Mouse (Mus musculus) testis, postnatal 14 days (tissue): ENCODE results near the gene Rtn4.
"Not testable (repeated sequence)": the region's sequence is repeated elsewhere in the genome, so short reads cannot be mapped to it uniquely, and the experiment has no call there.

Experiments used
- DNase-seq: peaks from one replicate; pipeline ENCODE4 v3.0.0; 2021; ENCODE audit warnings: low spot score

The Rtn4 gene

DNA sequence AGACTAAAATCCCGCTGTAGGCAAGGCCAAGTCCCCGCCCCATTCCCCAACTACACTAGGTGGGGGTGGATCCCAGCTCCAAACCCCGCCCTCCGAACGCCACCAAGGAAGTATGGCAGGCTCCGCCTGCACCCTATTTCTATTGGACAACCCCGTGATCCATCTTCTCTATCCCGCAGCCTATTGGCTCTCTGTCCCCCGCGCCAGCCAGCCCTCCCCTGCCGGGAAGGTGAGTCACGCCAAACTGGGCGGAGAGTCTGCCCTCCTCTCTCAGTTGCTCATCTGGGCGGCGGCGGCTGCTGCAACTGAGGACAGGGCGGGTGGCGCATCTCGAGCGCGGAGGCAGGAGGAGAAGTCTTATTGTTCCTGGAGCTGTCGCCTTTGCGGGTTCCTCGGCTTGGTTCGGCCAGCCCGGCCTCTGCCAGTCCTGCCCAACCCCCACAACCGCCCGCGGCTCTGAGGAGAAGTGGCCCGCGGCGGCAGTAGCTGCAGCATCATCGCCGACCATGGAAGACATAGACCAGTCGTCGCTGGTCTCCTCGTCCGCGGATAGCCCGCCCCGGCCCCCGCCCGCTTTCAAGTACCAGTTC lies at the start of gene Rtn4:
Gene Rtn4, plus strand, starts transcription at position 265 of the 590 bp plus-strand sequence.
- peak; percentile 99 for DNase-seq

DNA sequence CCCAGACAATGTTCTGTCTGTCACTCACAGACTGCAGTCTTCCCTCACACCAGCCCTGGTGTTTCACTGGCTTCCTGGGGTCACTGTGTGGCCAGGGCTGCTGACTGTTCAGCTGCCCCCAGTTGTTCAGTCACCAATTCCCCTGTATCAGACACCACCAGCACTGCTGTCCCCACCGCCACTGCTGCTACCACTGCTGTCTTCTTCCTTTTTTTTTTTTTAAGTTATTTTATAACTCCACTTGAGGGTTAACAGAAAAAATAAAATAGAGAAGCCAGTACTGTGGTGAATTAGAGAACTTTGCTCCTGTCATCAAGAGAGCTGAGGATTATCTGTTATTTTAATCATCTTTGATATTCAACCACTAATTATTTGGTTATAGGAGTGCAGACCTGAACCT lies 48.3 kb upstream of the Rtn4 start:
- no peak for DNase-seq

DNA sequence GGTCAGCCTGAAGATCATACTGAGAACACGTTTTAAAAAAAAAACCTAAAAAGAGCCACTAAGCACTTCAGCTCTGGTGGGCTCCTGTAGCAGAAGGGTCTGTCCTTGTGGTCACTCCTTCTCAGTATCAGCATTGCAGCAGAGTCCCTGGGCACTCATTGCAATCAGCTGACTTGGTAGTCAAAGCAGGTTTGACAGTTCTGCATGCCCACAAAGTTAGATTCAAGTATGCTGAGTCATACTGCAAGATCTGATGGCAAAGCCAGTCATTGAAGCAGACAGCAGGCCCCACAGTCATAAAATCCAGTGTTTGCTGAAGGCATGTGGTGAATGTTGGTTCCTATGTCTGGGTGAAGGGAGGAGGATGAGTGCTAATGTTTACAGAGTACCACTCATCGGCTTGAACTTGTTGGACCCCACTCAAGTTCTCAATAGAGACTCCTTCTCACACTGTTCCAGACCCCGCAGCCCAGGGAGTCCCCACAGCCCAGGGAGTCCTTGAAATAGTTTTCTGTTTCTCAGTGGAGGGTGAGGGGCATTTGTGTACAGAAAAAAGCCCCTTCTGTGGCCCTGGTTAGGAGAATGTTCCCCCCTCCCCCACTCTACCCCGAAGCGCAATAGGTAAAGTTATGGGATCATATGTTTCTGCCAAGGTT lies 47.2 kb upstream of the Rtn4 start:
- DNase-seq = no peak

DNA sequence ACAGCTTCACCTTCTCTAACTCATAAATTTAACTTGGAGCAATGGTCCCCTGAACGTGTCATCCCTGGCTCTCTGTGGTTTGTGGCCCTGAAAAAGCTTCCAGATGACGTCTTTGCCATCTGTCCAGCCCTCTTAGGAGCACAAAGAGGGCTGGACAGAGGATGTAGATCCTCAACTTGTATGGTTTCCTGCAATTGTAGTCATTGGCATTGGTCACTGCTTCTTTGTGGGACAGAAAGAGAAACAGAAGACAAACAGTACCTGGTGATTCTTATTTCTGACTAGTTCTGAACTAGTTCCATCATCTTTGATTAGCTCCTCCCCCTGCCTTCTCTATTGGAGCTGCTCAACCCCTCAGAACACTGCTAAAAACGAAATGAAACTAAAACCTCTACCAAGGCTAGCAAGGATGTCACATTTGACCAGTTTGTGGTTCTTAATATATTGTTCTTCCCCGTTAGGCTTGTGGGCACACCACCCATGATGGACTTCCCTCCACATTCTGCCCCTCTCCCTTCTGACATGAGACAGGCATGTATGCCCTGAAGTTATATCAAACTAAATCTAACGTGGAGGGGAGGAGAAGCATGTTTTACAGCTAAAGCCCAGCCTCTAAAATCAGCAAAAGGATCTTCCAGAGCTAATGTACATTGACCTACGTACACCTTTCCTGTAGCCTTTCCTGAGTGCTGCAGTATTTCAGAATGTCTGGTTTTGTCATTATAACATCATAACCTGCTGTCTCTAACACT lies 45.0 kb upstream of the Rtn4 start:
- no peak for DNase-seq

DNA sequence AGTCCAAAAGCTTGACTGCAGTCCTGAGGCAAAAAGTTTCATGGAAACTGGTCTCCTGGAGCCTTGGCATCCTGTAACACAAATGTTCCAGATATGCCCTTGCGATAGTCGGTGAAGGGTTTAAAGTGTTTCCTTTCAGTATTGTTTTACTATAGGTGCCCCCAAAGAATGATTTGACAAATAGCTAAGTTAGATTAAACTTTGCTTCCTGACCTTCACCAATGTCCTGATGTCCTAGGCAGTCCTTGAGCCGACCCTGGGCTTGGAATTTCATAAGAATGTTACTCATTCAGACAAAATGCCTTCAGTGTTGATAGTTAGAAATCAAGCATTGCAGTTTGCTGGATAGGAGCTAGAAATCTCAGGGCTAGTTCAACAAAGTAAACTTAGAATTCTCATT lies 37.4 kb upstream of the Rtn4 start:
- DNase-seq = not testable (repeated sequence)

DNA sequence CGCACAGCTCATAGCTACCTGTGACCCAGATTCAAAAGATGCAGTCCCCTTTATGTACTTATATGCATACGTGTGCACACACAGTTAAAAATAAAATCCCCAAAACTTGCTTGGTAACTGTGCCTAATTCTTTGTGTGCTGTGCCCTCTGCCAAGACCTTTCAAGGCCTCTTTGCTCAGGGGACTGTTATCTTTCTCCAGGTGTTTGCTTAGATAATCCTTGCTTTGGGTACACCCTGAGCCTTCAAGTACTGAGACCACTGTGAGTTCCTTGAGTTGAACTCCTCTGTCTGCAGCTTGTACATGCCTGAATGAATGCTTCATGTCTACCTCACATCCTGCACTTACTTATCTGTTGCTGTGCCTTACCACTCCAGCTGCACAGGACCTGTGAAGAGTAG lies 32.0 kb upstream of the Rtn4 start:
- DNase-seq = no peak

DNA sequence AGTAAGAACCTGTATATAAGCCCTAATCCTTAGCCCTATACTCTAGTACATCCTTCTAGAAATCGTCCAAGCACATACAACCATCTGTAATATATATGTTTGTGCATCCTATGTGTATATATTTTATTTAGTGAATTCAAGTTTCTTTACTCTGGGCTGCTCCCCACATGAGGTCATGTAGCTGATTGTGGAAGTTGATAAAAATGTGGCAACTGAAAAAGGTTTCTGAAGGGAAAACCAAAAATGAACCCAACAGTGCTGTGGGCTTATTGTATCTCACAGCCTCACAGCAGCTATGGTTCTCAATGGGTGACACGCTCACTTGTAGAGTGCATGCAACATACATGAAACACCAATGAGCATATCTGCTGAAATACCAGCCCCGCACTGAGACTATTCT lies 25.1 kb upstream of the Rtn4 start:
- DNase-seq = no peak

DNA sequence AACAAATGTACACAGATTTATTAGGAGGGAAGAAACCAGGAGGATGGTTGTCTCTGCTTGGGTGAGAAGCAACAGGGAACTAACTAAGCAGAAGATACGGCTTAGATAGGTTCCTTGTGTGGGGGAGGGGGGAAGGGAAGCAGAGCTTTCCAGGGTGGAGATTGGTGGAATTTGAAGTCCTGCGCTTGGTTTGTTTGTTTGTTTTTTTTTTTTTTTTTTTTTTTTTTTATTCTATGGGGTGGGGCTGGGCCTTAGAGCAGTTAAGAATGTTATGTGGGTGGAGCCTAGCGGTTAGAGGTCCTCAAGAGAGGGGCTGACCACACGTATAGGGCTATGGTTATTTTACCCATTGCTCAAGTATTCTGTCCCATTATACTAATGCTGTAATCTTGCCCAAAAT lies 23.0 kb upstream of the Rtn4 start:
- DNase-seq = no peak

DNA sequence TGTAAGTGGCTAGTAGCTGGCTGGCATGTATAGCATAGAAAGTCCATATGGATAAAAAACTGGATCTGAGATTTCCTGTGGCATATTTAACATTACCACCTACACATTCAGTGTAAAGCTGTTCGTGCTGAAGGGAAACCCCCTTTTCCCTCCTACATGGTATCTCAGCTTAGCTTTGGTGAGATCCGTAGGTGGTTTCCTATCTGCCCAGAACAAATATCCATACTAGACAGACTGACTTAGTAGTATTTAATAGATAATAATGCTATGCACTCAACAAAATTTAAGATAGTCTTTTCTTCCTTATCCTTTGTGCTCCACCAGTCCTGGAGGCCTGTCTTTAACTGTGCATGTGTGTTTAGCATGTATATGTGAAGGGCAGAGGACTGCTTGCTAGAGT lies 19.4 kb upstream of the Rtn4 start:
- no peak for DNase-seq

DNA sequence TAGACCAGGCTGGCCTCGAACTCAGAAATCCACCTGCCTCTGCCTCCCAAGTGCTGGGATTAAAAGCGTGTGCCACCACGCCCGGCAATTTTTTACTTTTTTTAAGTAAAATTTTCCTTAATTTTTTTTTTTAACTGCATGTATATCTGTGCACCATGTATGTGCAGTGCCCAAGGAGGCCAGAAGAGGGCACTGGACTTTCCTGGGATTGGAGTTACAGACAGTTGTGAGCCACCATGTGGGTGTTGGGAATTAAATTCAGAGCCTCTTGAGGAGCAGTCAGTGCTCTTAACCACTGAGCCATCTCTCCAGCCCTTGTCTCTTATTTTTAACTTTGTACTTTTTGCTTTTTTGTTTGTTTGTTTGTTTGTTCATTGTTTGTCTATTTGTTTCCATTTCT lies 16.0 kb upstream of the Rtn4 start:
- DNase-seq = no peak

DNA sequence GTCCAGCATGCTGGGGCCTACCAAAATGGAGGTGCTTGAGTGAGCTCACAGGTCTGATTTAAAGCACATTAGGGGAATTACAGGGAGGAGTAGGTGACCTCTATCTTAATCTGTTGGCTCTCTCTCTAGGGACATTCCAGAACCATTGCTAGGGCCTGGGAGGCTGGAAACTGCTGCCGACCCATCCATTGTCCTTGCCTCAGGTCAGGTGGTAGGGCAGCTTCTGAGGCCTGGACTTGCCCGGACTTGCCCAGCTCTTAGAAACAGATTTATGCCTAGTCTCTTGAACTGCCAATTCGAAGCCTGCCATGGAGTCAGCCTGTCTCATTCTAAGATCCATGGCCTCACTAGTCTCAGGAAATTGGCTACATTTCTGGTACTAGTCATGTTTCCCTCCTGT lies 12.8 kb upstream of the Rtn4 start:
- DNase-seq = no peak

DNA sequence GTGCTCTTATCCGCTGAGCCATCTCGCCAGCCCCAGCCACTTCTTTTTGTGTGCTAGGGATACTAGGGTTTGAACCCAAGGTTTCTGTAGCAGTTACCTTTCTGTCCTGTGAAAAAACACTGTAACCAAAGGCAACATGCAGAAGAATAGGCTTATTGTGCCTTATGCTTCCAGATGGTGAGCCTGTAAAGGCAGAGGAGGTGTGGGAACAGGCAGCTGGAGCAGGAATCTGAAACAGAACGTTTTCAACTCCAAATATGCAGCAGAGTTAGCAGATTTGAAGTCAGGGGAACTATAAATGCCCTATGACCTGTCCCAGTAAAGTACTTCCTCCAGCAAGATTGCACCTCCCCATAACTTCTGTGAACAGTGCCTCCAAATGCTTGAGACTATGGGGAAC lies 12.0 kb upstream of the Rtn4 start:
- DNase-seq = no peak

DNA sequence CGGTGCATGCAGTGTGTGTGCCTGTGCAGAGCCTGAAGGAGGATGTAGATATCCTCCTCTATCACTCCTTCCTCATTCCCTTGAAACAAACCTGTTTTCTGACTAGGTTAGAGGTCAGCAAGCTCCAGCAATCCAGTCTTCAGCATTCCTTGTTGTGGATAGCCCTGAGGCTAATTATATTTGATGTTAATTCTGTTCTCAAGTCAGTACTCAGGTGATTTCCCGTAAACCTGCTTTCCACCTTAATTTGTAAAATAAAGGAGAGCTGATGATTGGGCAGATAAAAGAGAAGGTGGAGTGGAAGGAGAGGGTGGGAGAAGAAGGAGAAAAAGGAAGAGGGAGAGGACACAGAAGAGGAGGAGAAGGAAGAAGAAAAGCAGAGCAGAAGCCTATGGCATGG lies 8.5 kb upstream of the Rtn4 start:
- DNase-seq = no peak

DNA sequence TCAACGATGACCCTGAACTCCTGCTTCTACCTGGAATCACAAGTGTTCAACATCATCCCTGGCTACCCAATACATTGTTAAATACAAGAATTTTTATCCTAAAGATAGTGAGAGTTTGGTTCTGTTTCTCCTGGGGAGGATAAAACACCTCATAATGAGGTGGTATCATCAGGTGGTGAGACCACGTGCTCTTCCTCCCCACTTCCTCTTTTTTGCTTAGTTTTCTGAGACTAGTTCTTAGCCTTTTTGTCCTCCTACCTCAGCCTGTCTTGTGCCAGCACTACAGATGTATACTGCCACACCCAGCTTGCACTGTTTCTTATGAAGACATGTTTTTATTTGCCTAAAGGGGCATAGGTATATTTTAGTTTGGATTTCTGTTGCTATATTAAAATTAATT lies 6.6 kb upstream of the Rtn4 start:
- no peak for DNase-seq

DNA sequence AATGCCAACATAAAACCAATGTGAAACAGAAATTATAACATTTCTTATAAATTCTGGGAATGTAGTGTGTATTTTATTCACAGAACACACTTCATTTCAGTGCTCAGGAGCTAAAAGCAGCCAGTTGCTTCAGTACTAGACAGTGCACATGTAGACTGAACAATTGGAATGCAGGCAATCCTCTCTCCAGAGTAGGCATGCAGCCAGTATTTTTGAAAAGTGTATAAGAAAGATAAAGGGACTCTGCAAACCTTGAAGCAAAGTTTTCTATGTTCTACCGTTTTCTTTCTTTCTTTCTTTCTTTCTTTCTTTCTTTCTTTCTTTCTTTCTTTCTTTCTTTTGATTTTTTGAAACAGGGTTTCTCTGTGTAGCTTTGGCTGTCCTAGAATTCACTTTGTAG lies 1.2 kb upstream of the Rtn4 start:
- no peak for DNase-seq

DNA sequence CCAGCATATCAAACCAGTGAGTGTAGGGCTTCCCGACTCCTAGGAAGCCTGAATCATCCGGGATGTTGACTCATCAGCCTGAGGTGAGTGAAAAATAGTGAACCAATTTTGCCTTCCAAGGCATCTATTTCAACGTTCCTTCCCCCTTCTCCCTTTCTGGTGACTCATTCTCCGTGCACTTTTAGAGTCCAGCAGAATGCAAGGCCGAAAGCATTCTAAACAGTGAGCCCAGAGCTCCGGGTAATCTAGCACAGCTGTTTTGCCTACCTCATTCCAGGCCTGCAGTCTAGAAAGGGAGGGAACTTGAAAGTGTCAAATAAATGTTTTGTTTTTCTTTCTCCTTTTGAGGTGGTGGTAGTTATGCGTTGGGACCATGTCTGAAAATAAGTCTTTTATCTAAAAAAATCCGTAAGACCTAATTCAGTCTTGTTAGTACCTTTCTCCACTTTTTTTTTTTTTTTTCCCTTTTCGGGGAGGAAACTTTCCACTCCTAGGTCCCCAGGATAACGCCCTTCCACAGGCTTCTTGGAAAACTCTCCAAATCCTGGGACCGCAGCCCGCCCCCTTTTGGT lies 550 bp upstream of the Rtn4 start:
- DNase-seq = peak; percentile 44

DNA sequence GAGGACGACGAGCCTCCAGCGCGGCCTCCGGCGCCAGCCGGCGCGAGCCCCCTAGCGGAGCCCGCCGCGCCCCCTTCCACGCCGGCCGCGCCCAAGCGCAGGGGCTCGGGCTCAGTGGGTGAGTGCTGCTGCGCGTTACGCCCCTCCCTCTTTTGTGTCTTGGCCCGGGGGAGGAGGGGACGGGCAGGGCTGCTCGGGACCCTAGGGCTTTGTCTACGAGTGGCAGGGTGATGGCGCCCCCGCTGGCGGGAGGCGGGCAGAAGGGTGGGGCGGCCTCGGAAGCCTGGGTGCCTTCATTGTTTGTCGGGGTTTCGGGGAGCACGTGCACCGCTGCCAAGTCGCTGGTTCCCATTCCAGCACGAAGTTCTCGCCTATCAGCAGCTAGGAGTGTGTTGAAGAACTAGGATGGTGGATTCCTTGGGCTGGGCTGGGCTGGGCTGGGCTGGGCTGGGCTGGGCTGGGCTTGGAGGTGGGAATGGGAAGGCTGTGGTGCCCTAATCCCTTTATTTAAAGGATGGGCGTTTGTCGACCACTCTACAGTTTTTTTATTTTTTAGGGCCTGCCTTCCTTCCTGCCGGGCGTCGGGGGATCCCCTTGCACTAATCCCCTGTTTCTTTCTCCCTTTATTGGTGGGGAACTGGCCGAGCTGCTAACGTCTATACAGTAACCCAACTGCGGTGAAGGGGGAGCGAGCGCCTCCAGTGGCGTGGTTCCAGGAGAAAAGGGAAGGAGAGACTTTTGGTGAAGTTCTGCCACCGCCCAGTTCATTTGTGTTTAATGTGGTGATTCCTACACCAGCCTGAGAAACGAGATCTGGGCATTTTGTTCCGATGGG lies 1.0 kb downstream of the Rtn4 start:
- DNase-seq = peak; percentile 88

DNA sequence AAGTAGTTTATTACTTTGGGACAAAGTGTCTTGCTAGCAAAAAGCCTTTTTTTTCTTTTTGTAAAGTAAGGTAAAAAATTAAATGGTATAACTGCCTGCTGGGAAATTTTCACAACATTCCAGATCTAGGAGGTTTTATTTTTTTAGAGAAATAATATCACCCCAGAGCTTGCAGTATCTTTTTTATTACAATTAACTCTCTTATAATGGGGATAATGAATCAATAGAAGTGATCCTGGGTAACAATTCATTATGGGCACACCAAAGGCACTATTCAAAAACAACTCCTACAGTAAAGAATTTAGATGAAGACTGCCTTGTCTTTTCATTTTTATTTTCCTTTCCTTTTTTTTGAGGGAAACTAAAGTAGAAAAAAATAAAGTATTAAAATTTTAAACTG lies 2.0 kb downstream of the Rtn4 start:
- DNase-seq = no peak

DNA sequence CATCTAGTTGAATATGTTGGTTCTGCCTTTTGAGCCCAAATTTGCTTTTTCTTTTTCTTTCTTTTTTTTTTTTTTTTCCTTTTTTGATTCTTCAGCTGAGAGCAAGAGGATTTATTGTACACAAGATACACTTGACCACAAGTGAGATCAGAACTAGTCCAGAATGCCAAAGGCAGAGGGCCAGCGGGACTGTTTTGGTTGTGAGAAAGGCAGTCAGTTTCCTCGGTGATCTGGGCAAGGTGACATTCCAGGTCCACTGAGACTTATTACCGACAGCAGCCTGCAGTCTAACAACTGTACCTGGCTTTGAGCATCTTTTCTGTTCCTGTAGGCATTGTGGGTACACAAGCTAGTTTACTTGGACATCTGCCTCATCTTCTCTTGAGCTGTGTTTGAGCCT lies 10.0 kb downstream of the Rtn4 start:
- DNase-seq = no peak

DNA sequence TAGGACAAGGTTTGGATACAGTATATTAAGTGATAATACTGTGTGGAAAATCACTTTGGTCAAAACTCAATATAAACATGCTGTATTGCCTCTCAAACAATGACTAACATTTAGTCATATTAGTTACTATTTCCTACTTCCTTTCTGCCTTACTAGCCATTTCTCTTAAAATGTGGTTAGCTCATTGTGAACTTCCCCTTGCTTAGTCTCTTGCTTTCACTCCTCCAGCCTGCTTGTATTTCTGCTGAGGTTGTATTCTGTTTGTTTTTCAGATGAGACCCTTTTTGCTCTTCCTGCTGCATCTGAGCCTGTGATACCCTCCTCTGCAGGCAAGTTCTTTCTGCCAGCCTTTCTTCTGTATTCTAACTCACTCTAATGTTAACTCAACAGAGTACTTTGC lies 12.5 kb downstream of the Rtn4 start:
- no peak for DNase-seq

DNA sequence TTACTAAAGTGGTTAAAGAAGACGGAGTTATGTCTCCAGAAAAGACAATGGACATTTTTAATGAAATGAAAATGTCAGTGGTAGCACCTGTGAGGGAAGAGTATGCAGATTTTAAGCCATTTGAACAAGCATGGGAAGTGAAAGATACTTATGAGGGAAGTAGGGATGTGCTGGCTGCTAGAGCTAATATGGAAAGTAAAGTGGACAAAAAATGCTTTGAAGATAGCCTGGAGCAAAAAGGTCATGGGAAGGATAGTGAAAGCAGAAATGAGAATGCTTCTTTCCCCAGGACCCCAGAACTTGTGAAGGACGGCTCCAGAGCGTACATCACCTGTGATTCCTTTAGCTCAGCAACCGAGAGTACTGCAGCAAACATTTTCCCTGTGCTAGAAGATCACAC lies 14.1 kb downstream of the Rtn4 start:
- DNase-seq = no peak

DNA sequence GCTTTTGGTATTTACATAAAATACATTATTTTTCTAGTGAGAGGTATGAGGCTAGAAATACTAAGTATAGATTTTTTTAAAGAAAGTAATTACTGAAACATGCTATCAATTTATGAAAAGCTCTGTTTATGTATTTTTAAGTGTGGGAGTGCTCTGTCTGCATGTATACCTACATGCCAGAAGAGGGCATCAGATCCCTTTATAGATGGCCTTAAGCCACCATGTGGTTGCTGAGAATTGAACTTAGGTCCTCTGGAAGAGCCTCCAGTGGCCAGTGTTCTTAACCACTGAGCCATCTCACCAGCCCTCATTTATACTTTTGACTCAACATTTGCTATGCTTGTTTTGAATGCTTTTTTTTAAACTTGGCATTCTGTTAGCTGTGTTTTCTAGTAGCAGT lies 16.8 kb downstream of the Rtn4 start:
- DNase-seq = no peak
